Mouse (Mus musculus): Measurements from ENCODE around the gene Hand1.
A peak's percentile ranks its signal among the peaks of the same experiment; 100 is the strongest.

Hand1 gene

GRCm38 (mm10) chr11:57801766-57802510 is 30.7 kb downstream of the Hand1 start:
- peak; percentile 76 for DNase-seq (ENCODE audit: low spot score in 2 of 2)

DNA sequence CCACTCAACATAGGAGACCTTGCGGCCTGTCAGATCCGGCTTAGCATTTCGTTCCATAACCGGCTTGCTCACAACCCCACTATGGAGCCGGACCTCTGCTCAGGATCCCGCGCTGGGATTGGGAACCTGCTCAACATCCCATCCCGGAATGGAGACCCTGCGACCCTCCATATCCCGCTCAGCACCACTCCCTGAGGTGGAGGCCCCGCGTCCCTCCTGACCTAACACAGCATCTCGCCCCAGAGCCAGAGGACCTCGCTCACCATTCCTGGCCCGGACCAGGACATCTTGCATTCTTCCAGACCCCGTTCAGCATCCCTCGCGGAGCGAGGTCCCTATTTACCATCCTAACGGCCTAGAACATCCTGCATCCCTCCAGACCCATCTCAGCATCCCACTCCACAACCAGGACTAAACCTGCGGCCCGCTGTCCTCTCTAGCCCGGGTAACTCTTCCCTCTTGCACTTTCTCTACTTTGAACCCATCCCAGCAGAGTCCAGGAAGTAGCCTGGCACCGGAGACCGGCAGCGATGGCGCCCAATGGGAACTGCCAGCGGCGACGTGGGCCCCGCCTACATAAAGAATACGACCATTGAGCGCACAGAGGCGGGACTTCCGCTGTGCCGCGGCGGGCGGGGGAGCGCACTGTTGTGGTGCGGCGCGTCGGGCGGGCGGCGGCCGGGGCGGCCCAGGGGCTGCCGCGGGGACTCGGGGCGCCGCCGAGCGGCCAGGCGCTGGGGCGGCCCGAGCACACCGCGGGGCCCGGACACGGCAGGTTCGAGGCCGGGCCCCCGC is 31.4 kb downstream of the Hand1 start, which contains the start of gene Sap30l:
Gene Sap30l (plus strand): TSS at position 667 of the 795 bp plus-strand sequence.
- peak; percentile 94 to 96 for DNase-seq (ENCODE audit: low spot score in 2 of 2)

DNA sequence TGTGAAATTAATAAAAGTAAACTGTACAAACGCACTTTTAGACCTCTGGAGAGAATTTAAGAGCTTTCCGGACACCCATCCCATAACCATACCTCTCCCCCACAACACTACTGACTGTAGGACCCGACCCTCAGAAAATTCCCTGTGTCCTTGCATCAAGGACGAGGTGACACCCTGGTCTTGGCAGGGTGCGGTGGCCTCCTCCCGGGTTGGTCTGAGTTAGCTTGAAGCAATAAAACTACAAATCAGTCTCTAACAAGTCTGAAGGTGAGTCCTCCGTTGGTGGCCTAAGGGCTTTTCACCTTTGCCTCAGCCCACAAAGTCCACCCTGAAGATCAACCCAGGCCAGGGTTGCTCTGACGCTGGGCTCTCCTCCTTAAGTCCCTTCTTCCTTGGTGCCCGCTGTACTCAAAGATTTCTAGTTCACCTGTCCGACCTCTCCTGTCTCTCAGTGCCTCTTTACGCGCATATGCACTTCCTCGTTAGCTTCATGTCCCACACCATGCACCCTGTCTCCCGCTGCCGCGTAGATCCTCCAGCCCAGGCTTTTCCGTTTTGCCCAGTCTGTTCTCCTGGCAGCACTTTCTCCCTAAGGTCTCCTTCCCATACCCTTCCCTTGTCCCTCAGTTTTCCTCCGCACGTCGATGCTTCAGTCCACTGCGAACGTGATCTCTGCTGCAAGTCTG is 32.2 kb downstream of the Hand1 start:
- DNase-seq (ENCODE audit: low spot score in 2 of 2): no peak

GRCm38 (mm10) chr11:57799456-57799855 is 33.2 kb downstream of the Hand1 start:
- no peak for DNase-seq (ENCODE audit: low spot score in 2 of 2)

DNA sequence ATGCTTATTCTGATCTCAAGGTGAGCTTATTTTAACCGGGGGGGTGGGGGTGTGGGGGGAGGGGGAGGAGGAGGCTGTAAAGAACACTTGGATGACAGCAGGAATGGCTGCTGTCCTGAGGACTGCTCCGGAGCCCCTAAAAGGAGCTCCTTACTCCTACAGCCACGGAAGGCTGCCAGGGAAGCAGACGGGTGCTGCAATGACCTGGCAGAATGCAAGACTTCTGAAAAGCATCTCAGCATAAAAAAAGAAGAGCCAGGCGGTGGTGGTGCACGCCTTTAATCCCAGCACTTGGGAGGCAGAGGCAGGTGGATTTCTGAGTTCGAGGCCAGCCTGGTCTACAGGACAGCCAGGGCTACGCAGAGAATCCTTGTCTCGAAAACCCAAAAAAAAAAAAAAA is 34.8 kb downstream of the Hand1 start:
- DNase-seq (ENCODE audit: low spot score in 2 of 2): no peak

GRCm38 (mm10) chr11:57795086-57795485 is 37.5 kb downstream of the Hand1 start:
- DNase-seq (ENCODE audit: low spot score in 2 of 2): no peak

- DNase-seq (ENCODE audit: low spot score in 2 of 2): no peak
These were observed 41.6 kb downstream of the Hand1 start for GRCm38 (mm10) chr11:57790866-57791535.

- no peak for DNase-seq (ENCODE audit: low spot score in 2 of 2)
These were observed 44.7 kb downstream of the Hand1 start for GRCm38 (mm10) chr11:57787913-57788312.

DNA sequence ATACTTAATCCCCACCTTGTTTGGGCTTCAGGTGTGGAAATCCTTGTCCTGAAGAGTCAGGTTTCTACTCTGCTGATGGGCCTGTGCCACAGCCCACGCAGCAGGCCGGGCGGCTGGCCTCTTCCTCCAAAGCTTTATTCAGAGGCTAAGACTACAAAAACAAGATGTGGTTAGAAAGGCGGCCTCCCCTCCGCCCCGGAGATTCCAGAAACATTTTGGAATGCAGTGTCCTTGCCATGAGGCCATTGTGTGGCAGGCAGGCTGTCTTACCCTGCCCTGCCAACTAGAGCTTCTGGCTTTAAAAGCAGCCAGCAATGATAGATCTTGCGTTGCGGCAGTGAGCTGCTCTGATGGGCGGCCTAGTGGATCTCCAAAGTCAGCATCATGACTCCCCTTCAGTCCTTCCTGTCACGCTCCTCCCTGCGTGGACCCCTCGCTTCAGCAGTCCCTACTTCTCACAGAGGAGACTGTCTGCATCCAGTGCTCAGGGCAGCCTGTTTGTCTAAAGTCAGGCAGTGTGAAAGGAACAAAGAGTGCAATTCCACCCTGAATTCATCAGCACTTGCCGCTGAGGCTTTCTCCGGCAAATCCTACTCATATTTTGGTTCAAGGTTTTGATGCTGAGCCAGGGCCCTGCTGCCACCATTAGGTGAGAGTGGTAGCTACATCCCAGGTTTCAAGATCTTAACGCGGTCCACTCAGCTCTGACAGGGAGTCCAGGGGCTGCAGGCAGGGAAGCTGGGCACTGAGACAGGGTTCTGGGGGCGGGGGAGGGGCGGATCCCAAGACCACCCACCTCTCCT is 45.8 kb downstream of the Hand1 start:
- DNase-seq (ENCODE audit: low spot score in 2 of 2): peak in 1 of 2 experiments; percentile 26

DNA sequence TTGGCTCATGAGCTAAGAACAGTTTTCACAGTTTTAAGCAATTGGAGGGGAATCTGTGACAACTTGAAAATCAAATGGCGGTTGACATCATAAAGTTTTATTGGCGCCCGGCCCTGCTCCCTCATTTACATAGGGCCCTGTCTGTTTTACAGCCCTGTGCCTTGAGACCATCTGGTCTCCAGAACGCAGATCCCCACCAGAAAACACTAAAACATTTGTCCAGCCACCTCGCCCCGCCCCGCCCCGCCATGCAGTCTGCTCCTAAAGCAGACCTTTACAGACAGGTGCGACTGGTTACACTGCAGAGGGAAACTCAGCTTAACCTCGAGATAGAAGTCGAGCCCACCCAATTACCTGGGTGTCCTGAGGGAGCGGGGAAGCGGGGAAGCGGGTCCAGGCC is 52.8 kb downstream of the Hand1 start:
- no peak for DNase-seq (ENCODE audit: low spot score in 2 of 2)
